Mouse (Mus musculus) thymus, postnatal 10 days (tissue): Measurements from ENCODE around the gene Errfi1.
"Not testable (repeated sequence)": the region's sequence is repeated elsewhere in the genome, so short reads cannot be mapped to it uniquely, and the experiment has no call there.

Source experiments
- DNase-seq, 2 experiments: peaks; one replicate each; pipeline ENCODE4 v3.0.0; 2021; ENCODE audit warnings: low spot score in 2 of 2

Gene Errfi1

DNA sequence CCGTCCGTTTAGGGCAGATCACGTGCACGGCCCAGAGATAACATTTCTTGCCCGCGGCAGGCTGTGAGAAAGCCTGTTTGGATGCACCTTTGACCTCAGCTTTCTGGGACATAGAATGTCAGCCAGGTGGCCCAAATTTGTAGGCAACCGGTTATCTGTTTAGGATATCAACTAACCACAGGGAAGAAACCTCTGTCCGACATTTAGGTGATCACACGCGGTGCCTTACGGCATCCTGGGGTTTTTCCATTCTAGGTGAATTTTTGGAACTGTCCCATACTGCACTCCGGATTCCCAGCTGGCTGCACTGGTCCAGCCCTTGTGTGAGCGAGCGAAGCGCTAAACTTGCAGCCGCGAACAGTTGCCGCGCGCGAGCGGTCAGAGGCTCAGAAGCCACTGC is 25.9 kb downstream of the Errfi1 start:
- no peak for DNase-seq

DNA sequence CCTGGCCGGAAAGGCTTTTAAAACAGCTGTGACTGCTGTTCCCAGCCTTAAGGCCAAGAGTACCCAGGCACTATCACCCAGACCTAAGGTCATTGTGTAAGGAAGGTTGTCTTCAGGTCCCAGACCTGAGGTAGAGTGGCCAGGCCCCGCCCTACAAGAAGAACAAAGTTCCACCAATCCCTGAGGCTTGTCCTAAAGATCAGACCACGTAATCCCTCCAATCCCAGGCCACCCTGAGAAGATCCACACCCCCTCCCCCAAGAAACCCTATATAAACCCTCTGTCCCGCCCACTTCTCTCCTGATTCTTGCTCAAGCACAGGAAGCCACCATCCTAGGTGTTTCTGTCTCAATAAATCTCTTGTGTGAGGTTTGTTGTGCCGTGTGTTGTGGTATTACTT is 26.6 kb downstream of the Errfi1 start:
- no peak for DNase-seq

- no peak for DNase-seq
Measured at GRCm38 (mm10) chr4:150882632-150883031, 28.9 kb downstream of the Errfi1 start.

GRCm38 (mm10) chr4:150887903-150888302 is 34.2 kb downstream of the Errfi1 start:
- no peak for DNase-seq

DNA sequence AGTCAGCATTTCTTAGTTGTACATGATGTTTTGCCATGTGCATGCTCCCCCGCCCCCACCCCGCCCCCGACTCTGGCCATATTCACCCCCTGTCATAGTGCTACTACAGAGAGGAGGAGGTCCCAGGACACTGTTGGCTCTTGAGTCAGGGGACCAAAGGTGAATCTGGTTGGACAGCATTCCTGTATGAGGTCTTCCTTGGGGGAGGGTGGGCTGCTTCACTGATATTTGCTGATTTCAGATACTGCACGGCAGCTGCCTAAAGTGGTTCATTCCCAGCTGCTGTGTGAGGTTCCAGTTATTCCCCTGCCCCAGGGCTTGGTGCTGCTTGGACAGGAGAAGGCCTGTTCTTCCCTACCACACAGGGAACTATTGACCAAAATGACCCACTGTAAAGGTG is 34.8 kb downstream of the Errfi1 start:
- no peak for DNase-seq

- no peak for DNase-seq
Measured at GRCm38 (mm10) chr4:150889273-150889954, 35.7 kb downstream of the Errfi1 start.

GRCm38 (mm10) chr4:150889955-150890315 is 36.2 kb downstream of the Errfi1 start:
- no peak for DNase-seq

- DNase-seq, result no peak
Measured at GRCm38 (mm10) chr4:150891308-150891707, 37.6 kb downstream of the Errfi1 start.

DNA sequence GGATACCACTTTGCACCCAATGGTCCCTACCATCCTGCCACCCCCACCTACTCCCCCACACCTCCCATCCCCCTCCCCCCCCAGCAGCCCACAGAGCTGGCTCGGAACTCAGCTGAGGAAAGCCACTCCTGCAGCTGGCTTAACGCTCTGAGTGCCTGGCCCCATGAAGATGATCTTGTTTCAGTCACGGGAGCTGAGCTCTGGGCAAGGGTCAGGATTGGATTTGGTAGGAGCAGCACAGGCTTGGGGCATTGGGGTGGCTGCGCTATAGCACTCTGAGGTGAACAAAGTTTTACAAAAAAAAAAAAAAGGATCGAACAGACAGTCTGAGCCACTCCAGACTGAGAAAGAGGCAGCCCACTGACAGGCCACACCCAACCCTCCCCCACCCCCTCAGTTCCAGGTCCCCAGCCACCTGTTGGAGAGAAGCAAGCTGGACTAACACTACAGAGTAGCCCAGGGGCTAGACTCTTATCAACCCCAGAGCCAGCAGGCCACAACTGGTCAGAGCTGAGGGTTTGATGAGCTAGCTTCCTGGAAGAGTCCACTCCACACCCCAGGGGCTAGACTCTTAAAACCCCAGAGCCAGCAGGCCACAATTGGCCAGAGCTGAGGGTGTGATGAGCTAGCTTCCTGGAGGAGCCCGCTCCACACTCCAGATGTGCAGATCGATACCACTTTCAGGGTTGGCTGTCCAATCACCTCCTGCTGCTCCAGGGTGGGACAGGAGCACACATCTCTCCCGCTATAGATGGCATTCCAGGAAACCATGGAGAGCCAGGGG is 41.2 kb downstream of the Errfi1 start:
- DNase-seq, result no peak

DNA sequence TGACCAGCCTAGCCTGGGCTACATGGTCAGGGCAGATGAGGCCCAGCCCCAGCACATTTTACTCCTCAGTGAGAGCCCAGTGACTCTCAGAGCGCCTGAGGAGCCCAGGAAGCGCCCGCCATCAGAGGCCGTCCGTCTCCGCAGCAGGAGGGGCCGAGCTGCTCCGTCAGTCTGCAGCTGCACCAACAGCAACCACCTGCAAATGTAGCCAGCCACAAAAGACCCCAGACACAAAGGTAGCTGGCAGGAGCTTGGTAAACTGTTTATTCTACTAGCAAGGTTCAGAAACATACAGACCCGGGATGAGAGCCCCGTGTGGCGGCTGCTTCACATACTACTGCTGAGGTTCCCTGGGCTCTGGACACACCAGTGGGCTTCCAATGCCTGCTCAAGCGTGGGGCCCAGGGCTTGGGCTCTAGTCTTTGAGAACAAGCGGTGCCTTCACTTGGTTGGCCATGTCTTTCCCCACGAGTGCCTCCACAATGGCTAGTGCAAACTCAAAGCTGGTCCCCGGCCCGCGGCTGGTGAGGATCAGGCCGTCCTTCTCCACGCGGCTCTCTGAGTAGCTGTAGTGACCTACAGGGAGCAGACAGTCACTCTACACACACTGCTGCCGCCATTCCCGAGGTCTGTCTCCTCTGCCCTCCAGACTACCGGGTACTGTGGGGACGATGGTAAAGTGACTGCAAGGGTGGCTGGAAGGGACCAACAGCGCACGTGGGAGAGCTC is 43.3 kb downstream of the Errfi1 start:
- peak; percentile 62 to 74 for DNase-seq

DNA sequence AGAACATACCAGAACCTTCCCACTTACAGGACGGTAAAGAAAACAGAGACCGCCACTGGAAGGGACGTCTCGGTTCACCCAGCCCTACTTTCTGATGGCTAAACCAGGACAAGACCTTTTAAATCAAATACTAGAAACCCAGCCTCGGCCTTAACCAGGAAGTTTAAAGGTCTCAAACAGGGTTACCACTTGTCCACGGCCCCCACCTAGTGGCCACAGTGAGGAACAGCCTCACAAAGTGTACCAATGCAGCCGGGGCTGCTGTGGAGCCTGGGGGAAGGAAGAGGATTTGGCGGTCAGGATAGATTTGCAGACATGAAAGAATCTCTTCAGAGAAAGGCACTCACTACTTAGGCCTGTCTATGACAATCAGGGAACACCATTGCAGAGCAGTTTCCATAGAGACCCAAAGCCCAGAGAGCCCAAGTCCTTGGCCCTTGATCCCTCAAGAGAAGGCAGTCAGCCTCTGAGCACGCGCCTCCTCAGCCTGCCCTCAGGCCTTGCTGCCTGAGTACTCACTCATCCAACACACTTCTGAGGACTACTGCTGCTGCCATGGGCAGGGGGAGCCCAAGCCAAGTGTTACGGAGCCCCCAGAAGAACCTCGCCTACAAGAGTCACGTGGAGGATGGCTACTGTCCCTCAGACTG is 45.1 kb downstream of the Errfi1 start:
- peak; percentile 70 to 88 for DNase-seq

DNA sequence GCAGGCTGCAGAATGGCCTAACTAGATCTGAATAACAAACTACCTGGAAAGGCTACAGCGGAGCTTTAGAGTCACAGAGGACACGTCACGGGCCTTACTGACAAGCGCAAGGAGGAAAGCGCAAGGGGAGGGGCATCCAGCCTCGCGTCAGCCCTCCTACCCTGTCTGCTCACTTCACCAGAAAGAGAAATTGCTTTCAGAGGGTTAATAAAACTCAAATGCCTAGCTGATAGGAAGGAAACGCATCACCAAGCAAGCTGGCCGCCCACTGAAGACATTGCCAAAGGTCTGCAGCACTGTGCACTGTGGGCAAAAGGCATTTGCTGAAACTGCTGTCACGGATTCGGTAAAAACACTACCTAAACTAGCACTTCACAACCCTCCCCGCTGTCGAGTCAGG is 46.8 kb downstream of the Errfi1 start:
- no peak for DNase-seq

DNA sequence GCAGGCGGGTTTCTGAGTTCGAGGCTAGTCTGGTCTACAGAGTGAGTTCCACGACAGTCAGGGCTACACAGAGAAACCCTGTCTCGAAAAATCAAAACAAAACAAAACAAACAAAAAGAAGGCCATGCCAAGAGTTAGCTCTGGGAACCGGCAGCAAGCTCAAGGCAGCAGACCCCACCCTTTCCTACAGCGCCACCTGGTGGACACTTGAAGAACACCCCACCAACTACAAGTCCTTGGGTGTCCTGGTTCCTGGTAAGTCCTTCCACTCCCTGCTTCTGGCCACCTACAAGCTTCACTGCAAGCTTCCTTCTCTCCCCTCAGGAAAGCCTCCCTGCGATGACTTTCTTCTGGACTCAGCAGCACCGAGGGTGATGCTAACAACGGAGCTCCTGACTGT is 47.9 kb downstream of the Errfi1 start:
- peak; percentile 64 to 88 for DNase-seq

DNA sequence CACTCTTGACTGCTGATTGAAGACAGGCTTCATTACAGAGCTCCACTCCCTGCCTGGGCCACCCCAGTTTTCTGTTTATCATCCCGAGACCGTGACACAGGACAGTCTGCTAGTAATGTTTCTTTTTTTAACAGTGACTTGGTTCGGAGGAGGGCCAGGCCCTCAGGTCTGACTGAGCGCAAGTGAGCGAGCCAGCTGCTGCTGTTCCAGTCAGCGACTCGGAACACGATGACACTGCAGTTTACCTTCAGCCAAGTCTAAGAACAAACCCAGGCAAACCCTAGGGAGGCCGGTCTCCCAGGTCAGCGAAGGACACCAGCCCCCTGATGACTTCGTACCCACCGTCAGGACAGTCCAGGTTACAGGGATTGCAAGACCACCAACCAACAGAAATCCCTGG is 48.3 kb downstream of the Errfi1 start:
- DNase-seq, result no peak

DNA sequence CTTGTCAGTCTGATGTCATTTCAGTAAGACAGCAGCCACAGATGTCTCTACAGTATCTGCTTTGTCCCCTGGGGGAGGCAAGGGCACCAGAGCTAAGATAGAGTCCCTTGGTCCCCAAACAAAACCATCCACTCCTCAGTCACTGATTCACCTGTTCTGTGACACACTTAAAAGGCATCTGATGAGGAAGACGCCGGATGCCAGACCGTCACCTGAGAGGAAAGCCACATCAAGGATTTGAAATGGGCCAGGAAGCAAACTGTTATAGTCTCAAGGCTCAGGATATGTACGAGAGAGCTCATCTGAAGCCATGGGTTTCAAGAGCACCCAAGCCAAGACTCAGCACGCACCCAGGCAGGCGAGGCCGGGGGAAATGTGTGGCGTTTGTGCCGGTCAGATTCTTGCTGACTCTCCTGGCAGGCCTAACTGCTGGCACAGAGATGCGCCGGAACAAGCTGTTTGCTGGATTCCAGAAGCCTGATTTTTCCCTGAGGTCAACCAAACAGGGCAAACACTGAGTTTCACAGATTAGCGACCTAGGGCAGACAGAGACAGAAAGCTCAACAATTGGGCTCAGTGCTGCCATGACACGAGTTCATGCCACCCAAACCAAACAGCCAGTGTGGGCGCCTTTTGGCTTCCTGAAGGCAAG is 49.5 kb downstream of the Errfi1 start:
- DNase-seq, result no peak

GRCm38 (mm10) chr4:150907099-150907498 is 53.4 kb downstream of the Errfi1 start:
- no peak for DNase-seq

DNA sequence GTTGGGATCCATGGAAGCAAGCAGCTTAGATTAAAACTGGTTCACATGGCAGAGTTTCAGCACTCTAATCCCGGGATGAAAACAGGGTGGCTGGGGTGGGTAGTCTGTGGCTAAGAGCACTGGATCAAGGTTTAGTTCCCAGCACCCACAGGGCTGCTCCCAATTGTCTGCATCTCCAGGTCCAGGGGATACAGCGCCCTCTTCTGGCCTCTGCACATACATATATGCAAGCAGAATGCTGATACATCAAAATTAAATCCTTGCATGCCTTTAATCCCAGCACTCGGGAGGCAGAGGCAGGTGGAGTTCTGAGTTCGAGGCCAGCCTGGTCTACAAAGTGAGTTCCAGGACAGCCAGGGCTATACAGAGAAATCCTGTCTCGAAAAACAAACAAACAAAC is 54.8 kb downstream of the Errfi1 start:
- DNase-seq, result not testable (repeated sequence)

- peak; percentile 98 to 99 for DNase-seq
Measured at GRCm38 (mm10) chr4:150909451-150910156, 55.9 kb downstream of the Errfi1 start.

DNA sequence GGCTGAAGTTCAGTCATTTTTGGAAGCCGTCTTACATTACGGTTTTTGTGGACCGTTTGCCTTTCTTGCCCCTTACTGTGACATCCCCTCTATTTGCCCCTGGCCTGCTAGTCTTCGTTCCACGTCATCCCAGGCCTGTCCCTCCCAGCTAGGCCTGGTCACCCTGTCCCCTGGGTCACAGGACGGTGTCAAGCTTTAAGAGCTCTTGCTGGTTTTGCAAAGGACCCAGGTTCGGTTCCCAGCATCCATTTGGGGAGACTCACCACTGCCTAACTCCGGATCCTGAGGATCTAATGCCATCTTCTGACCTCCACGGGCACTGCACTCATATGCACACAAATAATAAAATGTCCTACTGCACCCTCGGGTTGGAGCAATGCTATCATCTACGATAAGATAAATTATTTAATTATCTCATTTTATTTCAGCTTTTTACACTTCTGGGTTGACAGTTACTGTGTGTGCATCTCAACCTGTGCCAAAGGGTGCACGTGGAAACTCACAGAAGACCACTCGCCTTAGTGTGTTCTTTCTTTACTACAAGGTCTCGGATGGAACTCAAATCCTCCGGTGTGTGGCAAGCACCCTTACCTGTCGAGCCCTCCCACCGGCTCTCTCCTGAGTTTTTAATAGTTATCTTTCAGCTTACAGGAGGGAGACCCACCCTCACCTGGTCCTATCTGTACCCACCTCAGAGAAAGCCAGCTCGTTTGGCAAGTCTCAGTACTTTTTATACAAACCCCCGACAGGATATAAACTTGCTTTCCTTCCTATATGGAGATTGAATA is 56.6 kb downstream of the Errfi1 start:
- DNase-seq, result no peak

DNA sequence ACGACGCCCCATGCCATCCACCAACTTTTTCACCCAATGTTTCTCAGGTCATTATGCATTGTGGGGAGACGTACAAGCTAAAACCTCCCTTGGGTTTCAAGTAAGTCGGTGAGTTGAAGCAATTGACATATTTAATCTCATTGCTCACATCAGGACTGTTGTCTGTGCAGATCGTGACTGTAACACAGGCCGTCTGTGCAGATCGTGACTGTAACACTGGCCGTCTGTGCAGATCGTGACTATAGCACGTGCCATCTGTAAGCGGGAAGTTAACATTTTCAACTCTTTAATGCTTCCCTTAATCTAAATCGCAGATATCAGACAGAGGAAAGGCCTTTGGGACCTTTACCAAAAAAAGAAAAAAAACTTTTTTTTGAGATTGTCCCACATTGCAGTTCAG is 60.0 kb downstream of the Errfi1 start:
- no peak for DNase-seq
